Mouse (Mus musculus) adrenal gland, postnatal 25 days (tissue): ENCODE measurements at regions not wholly inside any gene's neighbourhood (a gene's known extent, or its start where the extent isn't known, plus 50 kb on each side); places are given as distances from the start of the nearest gene placed in this dataset.
"Not testable (repeated sequence)": the region's sequence is repeated elsewhere in the genome, so short reads cannot be mapped to it uniquely, and the experiment has no call there.

Experiments used
- DNase-seq: peaks from one replicate; pipeline ENCODE4 v3.0.0; 2021; ENCODE audit warnings: mixed read lengths

DNA sequence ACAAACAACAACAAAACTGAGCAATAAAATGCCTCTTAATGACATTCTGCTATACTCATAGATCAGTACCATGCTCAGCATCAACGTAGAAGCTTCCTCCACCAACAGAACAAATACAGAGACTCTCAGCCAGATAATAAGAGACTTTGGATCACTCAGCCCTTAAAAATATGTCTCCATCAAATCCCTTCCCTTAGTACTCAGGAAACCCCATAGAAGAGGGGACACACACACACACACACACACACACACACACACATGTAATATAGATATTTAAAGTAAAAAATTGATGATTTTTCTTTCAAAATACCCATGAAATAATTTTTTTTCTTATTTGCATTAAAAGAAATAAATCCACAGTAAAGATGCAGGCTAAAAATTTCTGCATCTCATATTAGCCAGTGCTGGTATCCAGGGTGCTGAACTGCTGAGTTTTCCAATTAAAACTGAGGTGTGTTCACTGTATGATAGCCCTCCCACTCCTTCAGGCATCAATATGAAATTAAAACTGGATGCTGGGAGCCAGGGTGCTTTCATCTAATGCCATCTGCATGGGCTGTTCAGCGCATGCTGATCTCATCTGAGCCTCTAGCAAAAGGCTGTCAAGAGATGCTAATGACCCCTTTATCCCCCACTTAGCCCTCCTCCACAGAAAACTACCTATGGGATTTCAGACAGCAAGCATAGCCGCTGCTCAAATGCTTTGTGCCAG lies 321.0 kb downstream of the Tm4sf1 start:
- DNase-seq = no peak

DNA sequence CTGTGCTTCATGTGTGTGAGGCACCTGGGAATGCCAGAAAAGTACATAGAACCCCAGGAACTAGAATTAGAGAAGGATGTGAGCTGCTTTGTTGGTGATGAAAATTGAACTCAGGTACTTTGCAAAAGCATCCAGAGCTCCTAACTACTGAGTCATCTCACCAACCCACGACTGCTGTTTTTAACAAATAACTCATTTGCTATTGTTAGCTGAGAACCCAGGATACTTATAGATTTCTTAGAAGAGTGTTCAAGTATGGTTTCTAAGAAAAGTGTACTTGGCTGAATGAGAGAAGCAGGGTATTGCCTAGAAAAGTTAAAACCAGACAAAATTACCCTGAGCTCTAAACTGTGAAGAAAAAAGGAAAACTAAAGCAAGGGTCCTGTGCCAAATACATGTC lies 335.8 kb downstream of the Tm4sf1 start:
- DNase-seq = no peak

DNA sequence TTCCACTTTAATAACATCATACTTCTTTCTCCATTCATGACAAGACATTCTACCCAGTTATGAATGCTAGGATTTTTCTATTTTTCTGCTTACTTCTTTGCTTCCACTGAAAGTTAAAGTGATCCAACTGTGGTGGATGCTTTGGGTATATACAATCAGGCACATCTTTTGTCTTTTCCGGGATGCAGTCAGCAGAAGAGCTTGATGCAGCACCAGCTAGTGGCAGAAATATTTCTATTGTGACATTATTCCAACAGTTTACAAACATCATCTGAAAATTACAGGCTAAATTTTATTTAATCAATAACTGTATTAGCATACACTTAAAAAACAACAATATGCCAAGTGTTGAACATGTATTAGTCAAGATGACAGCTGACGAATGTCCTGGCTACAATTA lies 336.3 kb downstream of the Tm4sf1 start:
- DNase-seq = no peak

DNA sequence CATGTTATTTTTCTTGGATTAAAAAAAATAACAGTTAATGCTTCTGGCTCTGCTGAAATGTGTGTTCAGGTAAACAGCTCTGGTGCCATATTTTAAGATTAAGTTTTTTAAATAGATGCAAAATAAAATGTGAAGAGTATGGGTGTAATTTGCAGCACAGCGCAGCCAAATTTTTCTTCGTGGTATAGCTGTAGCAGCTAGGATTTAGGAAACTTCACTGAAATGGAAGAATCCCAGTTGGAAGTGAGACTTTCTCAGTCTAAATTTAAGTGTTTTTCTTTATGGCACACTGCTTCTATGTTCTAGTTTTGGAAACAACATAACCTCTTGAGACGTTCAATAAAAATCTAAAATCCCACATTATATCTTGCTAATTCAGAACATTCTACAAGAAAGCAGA lies 337.6 kb downstream of the Tm4sf1 start:
- no peak for DNase-seq

DNA sequence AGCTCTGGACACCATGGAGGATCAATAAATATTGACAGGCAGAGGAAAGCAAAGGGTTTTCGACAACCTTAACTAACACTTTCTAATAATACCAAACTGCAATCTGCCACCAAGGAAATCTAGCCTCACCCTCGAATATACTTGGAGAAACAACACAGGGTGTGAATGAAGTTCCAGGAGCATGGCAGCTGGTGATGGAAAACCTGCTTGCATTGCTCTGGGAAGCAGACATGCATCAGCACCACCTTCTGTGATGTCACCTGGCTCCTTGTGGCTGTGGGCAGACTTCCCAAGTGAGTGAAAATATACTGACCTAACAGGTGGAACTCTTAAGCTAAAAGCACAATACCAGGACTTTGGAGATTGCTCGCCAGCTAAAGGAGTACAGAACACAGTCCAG lies 338.5 kb downstream of the Tm4sf1 start:
- no peak for DNase-seq

DNA sequence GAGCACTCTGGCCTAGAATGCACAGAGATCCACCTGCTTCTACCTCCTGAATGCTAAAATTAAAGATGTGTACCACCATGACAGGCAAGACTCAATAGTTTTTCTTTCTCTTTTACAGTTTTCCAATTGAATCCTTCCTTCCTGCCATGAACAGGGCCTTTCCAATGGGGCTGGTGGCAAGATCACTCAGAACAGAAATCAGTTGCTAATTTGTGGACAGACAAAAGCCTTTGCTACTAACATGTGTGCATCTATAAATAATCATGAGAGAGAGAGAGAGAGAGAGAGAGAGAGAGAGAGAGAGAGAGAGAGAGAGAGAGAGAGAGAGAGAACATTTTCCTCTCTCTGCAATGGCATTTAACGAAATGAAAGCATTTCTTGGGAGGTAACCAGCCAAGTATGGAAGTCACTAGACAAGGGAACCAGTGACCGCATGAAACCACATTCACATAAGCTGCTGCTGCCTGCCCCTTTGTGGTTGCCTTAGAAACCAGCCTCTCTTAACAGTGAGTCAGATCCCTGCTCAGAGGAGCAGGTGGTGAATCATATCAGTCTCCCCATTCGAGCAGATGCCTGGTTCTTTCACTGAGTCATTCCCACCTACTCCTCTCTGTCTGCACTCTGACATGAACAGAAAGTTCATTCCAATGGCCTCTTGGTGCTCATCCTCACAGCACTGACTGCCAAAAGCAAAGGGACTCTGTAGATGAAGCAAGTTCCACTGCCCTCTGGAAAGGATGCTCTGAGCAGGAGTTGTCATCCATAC lies 339.4 kb downstream of the Tm4sf1 start:
- peak; percentile 4 for DNase-seq

DNA sequence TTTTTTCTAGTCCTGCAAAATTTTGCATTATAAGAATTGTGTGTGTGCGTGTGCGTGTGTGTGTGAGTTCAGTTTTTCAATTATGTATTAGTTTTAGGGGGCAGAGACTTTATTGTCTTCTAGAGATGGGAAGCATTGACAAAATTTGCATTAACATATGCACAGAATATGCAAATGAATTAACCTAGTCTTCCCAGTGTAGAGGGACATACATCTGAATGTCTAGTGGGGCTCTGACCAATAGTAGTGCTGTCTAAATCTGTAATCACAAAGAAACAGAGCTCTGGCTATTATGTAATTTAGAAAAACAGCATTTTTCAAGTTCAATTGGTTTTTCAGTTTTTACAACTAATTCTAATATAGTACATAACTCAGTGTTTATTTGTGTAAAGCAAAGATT lies 344.8 kb downstream of the Tm4sf1 start:
- DNase-seq = no peak

DNA sequence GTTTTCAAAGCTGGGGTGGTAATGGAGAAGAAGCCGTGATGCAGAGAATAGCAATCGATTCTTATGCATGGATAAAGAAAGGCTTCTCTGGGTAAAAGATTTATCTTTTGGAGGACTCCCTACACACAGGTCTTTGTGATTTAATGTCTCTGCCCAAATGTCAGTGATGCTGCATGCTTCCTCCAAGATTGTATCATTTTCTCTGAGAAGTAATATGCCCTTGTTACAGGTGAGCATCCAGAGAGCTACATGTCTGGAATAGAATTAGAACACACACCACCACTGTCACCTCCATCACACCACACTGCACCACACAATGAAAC lies 346.0 kb downstream of the Tm4sf1 start:
- DNase-seq = no peak

DNA sequence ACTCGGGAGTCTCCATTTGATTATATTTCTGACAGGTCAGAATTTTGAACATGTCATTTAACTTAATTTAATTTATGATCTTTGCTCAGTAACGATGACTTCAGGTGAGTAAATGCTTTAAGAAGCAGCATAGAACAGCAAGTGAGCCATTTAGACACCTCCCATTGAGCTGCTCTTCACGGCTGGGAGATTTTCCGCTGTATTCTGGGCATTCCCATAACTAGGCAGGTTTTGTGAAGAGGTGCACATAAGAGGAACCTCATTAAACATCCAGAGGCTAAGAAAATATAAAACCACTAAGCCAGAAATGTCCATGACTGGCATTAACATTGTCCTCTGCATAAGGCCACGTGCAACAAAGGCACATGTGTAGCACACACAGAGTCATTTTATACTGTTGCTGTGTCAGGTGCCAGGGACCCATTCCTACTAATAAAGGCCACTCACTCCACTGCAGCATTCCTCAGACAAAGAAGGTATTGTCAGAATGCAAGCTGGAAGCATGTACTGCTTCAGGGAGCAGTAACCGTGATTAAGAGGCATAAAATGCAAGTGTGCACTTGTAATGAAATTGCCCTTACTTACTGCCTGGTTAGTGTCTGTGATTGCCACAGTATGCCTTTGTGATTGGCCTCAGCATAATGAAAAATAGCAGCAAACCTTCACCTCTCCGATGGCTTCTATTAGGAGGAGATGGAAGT lies 346.5 kb downstream of the Tm4sf1 start:
- DNase-seq = no peak

DNA sequence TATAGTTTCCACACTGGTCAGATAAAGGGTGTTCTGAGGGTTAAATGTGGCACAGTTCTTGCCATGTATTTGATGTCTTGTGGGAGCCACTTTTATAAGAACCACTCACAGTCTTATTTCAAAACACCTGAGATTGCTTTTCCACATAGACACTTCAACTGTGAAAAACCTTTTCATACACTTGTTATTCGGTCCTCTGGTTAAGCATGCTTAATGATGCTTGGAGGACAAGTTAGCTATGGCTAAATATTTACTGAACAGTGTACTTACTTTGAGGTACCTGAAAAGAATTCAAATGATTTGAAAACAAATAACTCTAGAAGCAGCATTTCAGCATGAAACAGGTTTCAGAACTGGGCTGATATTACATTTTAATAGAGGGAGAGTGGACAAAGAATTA lies 359.2 kb downstream of the Tm4sf1 start:
- not testable (repeated sequence) for DNase-seq

DNA sequence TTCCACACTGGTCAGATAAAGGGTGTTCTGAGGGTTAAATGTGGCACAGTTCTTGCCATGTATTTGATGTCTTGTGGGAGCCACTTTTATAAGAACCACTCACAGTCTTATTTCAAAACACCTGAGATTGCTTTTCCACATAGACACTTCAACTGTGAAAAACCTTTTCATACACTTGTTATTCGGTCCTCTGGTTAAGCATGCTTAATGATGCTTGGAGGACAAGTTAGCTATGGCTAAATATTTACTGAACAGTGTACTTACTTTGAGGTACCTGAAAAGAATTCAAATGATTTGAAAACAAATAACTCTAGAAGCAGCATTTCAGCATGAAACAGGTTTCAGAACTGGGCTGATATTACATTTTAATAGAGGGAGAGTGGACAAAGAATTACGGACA lies 372.8 kb downstream of the Tm4sf1 start:
- not testable (repeated sequence) for DNase-seq

DNA sequence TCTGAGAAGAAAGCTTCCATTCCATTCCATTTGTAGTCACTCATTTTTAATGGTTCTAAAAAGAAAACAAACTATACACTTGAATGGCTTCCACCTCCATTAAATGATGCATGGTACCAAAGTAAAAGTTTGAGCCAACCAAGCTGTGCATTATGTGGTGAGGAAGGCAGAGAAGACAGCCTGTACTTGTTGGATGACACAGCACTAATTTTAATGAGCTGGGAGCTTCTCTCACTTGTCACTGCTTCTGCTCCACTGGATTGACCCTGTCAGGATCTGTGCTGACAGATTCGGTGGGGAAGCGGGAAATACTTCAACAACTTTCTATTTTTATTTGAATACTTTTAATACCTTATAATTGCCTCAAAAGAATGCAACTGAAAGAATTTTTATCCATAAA lies 403.3 kb downstream of the Tm4sf1 start:
- DNase-seq = no peak

DNA sequence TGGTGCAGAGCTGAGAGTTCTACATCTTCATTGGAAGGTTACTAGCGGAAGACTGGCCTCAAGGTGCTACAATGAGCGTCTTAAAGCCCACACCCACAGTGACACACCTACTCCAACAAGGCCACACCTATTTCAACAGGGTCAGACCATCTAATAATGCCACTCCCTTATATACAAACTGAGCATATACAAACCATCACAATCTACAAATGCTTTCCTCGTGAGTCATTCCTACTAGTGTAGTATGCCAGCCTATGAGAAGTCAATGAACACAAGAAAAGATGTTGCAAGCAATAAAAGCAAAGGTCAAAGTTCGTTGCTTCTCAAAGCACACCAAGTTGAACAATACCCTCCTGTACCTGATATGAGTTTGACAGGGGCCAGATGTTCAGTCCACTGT lies 424.7 kb downstream of the Tm4sf1 start:
- no peak for DNase-seq

DNA sequence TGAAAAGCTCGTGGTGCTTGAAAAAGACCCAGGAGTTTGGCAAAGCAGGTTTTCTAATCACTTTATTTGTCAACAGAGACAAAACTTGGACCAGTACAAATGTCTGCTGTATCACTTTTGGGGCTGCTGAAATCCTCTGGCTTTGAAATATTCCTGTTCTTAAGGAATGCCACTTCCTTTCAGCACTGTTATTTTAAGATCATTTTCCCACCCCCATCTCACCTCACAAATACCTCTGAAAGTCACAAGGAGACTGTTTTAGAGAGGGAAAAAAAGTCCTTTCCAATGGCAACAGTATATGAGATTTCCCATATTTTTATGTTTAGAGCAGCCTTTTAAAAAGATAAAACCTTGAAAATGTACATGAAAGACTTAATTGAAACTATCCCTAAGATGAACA lies 438.2 kb downstream of the Tm4sf1 start:
- DNase-seq = no peak

DNA sequence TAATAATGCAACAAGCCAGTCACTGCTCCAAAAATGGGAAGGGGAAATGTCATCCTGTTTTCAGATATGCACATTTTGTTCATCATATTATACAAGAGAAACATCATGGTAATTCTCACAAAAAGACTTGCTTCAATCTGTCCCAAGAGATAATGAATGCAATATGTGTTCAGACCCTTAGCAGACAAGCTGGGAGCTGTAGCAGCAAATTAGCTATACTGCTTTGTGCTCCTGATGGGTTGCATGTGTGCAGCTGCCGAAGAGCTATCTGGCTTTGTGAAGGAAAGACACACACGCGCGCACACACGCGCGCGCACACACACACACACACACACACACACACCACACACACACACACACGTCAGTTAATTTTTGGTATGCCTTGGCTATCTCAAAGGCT lies 441.9 kb downstream of the Tm4sf1 start:
- DNase-seq = no peak

DNA sequence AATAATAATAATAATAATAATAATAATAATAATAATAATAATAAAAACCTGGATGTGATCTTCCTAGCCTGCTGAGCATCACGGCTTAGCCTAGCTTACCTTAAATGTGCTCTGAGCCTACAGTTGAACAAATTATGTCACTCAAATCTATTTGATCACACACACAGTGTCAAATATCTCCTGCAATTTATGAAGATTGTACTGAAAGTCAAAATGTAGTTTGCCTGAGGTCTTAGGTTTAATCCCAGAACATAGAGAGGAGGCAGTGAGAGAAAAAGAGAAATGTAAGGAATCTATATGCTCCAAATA lies 456.4 kb downstream of the Tm4sf1 start:
- no peak for DNase-seq

DNA sequence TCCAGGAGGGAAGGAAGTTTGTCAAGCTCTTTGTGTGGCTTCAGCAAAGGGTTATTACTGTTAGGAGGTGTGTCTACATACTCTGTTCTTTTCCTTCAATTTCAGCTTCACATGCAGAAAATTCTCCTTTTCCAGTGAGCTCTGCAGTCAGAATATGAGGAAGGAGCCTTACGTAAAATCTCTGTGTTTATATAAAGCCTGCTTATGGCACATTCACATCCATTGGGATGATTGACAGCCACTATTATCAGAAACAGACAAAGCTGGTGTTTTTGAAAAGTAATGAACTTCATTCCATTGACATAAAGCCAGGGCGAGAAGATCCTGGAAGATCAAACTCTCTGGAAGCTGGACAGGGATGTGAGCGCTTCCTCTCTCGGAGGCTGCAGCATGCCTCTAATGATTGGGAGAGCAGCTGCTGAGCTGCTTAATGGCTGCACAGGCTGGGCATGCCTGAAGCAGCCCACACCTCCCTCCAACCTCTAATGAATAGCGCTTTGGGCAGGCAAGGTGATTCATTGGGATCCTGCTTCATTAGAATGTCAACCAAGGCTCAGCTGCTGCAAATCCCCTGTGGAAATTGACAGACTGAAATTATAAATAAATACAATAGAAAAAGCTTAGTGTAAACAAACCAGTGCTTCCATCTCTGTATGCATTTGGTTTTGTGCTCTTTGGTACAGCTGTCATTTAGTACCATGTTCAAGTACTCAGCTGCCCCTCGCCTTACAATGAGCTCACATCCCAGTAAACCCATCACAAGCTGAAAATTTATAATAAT lies 456.9 kb downstream of the Tm4sf1 start:
- no peak for DNase-seq

DNA sequence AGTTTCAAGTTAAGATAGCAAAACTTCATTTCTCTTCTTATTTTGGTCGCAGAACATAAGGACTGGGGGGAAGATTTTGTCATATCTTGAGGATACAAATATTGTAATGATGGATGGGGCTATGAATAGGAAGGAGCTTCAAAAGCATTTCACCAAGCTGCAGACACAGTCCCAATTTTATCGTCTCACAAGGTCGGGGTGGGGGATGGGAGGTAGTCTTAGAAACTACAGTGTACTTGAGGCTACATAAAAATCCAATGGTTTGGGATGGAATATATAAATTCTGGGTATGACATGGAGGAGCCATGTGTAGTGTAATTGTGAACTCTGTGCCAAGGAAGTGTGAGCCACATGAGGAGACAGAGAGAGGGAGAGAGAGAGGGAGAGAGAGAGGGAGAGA lies 464.6 kb downstream of the Tm4sf1 start:
- no peak for DNase-seq

DNA sequence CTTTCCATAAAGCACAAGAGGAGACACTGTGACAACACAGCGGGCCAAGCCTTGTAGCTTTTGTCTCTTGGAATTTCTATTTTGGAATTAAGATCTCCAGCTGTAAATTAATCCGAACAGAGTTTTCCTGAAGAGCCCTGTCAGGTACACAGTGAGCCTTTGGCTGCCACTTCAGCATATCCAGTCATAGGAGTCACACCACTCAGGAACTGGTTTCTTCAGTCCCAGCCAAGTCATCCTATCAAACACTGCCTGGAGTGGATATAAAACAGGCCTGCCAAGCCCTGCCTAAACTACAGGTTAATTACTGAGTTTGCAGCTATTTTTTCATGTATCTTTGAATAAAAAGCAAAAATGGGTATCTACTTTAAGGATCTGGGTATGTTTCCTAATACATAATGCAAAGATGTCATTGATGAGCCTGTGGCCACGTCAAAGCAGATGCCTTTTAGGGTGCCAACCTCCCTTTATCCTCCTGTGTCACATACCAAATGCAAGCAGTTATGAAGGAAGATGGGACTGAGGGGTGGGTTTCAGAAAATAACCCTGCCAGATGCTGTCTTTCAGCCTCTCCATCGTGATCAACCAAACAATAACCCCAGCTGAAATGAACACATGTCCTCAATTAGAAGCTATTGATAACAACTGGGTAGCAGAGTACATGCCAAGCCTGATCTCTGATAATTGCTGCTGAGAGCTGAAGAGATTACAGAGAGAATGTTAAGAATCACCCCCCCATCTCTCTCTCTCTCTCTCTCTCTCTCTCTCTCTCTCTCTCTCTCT lies 471.3 kb downstream of the Tm4sf1 start:
- DNase-seq = no peak

DNA sequence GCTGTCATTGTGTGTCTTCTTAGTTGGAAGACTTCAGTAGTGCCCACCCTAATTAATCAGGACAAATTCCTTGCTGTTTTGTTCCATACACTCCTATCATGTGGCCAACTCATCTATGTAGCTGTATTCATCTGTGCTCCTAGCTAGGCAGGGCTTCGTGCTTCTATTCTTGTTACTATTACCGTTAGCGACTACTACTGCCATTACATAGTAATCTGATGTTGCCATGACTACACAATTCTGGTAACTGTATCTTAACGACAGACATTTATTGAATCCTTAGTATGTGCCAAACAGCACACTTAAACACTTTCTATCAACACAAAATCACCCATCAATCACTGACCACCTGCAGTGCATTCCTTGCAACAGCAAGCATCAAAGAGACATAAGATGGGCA lies 477.6 kb downstream of the Tm4sf1 start:
- DNase-seq = no peak

DNA sequence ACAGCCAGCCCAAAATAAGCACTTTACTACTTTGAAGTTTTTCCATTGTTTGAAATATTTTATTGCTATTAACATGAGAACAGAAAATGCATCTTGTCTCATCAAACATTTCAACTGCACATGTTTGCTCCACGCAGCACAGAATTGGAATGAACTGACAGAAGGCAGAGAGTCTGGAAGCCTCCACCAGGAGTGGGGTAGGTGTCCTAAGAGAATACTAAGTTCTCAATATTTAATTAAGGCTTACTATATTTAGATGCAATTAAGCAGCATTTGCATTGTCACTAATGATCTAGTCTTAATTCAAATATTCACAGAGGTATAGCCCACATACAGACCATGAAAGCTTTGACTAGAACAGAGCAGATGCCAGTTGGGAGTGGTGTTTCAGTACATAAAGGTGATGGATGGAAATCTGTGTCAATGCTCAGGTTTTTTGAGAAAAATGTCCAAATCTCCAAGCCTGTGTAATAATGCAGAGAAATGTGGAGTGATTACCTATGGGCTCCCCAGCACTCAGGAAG lies 491.2 kb downstream of the Tm4sf1 start:
- no peak for DNase-seq

DNA sequence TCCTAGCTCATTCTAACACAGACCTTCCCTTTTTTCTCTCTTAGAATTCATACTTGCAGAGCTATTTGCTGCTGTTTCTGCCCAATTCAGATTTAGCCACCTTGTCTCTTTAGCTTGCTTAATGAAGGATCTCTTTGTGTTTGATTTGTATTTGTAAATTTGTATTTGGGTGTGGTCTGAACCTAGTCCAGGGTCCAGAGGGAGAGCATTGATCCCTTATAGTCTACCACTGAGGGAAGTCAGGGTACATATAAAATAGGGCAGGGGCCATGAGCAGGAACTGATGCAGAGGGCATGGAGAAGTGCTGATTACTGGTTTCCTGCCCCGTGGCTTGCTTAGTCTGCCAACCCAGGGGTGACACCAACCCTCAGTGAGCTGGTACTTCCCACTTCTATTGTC lies 508.7 kb downstream of the Tm4sf1 start:
- DNase-seq = no peak
